Mouse (Mus musculus) G1E-ER4 (cell line): ENCODE results near the gene Vcp. TPM values are rescaled to one million over a fixed set of nuclear protein-coding genes. Genes with fewer than 3 reads are reported as not detected.

ENCODE experiments used
- GATA1 ChIP-seq: IDR thresholded peaks from one replicate; pipeline ENCODE4 v1.8.0; 2012; ENCODE audit warnings: low read length, inconsistent platforms
- polyA plus RNA-seq: library from polyadenylated mRNA; stranded (reverse); fragments of >175 nt; gene quantifications from 2 replicates; pipeline ENCODE4 v1.2.3, GENCODE M21; 2012

Vcp gene
- polyA plus RNA-seq, 1 experiment: 427 TPM

DNA sequence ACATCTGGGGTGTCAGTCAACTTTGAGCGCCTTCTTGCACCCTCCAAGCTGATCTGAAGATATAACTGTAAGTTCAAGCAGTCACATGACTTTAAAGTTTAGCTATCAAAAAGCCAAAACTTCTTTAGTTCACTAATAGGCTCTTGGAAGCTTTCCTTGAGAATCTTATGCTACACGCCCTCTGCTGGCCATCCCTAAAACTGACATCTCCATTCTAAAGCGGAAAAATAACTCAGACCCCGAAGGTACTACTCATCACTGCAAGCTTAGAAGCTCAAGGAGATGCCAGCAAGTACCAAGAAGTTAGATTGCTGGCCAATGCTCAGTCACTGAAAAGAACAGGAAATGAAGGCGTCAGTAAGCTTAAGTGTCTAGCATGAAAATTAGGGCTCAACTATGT, 54.4 kb downstream of the Vcp start:
- no peak for TF ChIP-seq GATA1

DNA sequence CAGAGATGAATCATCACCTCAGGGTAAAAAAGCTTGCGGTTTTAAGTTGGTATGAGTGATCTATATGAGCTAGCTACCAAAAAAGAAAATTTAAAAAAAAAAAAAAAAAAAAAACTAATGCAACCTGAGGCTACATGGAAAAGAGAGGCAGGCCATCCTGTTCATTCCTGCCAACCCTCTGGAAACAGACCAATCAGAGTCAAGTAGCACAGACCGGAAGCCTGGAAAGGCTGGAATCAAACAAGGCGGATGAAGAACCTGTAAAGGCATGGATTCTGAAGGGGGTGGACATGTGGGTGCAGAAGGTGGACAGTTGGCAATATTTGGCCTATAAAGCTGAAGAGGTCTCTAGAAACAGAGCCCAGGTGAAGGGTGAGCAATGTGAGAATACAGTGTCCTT, 54.9 kb downstream of the Vcp start:
- no peak for TF ChIP-seq GATA1

DNA sequence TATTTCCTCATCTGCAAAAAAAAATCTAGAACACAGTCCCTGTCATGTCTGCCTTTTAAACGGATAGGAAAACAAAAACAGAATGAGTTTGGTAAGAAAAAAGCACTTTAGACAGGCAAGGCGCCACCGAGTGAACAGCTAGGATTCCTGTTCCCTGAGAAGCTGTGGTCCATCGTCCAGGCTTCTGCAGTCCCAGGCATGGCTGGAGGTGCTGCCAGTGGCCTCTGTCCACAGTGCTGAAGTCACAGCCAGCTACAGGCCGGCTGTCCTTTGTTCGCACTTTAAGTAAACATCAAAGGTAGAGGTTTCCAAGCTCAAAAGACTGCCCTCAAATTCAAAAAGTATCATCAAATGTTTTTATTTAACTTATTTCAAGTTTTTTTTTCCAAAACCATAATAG, 55.3 kb downstream of the Vcp start:
- no peak for TF ChIP-seq GATA1

DNA sequence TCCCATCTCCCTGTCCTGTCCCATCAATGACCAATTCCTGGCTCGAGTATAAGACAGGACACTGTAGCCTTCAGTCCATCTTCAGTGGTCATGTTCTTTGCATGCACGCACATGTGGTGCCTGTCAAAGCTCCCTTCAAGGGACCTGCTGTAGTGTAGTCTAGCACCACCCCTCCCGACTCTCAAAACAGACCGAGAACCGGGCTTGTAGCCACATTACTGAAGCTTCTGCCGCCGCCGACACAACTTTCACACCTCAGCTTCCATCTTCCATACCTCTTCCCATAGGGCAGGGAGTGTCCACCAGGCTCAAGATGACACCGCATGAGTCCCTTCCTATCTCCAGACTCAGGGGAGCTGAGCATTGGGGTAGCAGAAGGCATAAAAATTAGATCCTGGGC, 56.1 kb downstream of the Vcp start:
- no peak for TF ChIP-seq GATA1

DNA sequence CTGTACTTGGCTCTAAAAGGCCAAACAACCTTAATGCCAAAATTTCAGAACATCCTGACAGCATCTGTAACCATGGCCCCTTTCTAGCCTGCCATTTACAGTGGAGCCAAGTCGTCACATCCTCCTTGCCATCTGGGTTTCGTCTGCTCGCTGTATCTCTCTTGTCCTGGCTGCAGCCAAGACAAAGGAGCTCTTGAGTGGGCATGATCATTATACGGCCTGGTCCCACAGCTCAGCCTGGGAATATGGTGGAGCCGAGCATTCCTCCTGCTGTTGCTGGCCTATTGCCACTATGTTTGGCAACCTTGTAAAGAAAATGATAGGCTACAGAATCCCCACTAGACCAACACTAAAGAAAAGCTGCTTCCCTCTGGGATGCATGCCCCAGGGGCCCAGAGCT, 57.0 kb downstream of the Vcp start:
- TF ChIP-seq GATA1: no peak

DNA sequence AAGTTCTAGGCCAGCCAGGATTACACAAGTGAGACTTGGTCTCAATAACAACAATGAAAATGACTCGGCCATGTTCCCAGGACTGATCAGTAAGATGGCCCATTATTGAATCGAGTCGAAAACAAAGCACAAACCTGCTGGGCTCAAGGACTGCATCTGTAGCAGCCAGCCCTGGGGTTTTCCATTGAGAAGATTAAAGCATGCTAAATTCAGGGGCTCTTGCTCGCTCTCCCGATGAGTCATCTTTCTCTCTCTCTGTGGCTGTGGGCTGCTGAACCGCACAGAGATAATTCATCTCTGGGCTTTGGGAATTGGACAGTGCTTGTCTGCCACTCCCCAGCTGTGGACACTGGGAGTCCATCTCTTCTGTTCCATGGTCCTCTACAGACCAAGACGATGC, 58.9 kb downstream of the Vcp start:
- no peak for TF ChIP-seq GATA1

DNA sequence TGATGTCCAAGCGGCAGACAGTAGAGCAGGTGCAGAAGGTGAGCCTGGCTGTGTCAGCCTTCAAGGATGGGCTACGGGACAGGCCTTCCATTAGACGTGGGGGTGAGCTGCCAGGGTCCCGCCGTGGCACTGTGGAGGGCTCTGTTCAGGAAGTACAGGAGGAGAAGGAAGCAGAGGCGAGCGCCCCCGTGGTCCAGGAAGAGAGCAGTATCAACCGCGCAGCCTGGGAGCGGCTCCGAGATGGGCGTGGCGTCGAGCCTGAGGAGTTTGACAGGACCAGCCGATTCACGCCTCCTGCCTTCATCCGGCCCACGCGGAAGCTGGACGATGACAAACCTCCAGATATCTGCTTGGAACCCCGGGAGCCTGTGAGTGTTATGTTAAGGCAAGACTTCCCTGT, 66.7 kb downstream of the Vcp start:
- TF ChIP-seq GATA1: no peak

DNA sequence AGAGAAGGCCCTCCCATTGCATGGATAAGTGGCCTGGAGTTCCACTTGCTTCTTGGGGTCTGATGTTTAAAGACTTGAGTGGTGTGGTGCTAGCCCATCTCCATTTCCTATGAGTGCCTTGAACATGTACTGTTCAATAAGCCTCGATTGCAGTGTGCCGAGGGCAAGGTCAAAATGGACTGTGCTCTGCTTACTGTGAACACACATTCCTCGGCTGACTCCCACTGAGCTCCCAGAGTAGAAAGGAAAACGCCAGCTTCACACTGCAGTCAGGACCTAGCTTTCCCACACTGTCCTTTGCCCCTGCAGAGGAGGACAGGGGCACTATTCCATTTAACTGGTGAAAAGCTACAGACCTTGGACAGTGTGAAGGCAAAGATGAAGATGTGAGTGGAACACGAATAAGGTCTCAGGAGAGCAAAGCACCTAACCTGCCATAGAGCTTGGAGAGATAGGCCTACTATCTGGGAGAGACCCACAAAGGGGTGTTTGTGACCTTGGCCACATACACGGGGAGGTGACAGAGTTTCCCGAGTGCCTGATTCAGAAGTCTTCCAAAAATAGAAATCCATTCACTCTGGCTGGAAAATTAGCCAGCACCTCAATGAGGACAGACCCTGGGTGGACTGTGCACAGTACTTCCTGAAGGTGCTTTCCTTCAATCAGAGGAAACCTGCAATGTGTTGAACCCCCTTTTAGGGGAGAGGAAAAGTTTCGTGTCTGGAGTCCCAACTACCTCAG, 67.9 kb downstream of the Vcp start:
- no peak for TF ChIP-seq GATA1

Other genes with a start within 250 kb of the Vcp start
- gene Ccl19, start 243.9 kb downstream of the Vcp start, polyA plus RNA-seq: not detected in 2 replicates
- gene Ccl21a, start 226.5 kb downstream of the Vcp start, polyA plus RNA-seq: not detected in 2 replicates
- 0.02 and 0.05 TPM in 2 replicates for gene Fam205a1, start 146.6 kb downstream of the Vcp start, polyA plus RNA-seq
- 0.02 TPM in 1 of 2 replicates, not detected in the other for gene Gm12394, start 143.7 kb downstream of the Vcp start, polyA plus RNA-seq
- gene Fam205c, start 126.3 kb downstream of the Vcp start, polyA plus RNA-seq: not detected in 2 replicates
- gene Phf24, start 83.8 kb downstream of the Vcp start, polyA plus RNA-seq: 0.04 and 0.11 TPM in 2 replicates
- gene Dnajb5, start 50.7 kb downstream of the Vcp start, polyA plus RNA-seq: 0.63 and 0.84 TPM in 2 replicates
- gene 1700022I11Rik, start 30.9 kb downstream of the Vcp start, polyA plus RNA-seq: not detected in 2 replicates
- gene Fancg, start 10.0 kb upstream of the Vcp start, polyA plus RNA-seq: 5.6 and 8.7 TPM in 2 replicates
- 8.1 and 14.8 TPM in 2 replicates for gene Pigo, start 25.3 kb upstream of the Vcp start, polyA plus RNA-seq
- gene Stoml2, start 31.2 kb upstream of the Vcp start, polyA plus RNA-seq: 193 and 244 TPM in 2 replicates
- gene Fam214b, start 45.7 kb upstream of the Vcp start, polyA plus RNA-seq: 13.8 and 15.6 TPM in 2 replicates
- 0.16 TPM in 1 of 2 replicates, not detected in the other for gene Unc13b, start 58.4 kb upstream of the Vcp start, polyA plus RNA-seq